Mouse (Mus musculus) thymus, adult 2 months (tissue): ENCODE results near the gene Fam83g.

Source experiments
- CTCF ChIP-seq: fragments of 200-500 bp; IDR thresholded peaks from 2 replicates; pipeline ENCODE4 v1.5.1; 2012; ENCODE audit warnings: mild to moderate bottlenecking, control low read depth, low read length, moderate library complexity, borderline replicate concordance; ENCODE audit not compliant: control insufficient read depth, poor library complexity, insufficient read depth; ENCODE audit errors: extremely low read depth
- POLR2A ChIP-seq: fragments of 200-500 bp; IDR thresholded peaks from 2 replicates; pipeline ENCODE4 v1.6.1; 2012; ENCODE audit warnings: mild to moderate bottlenecking, low read length, control low read depth, moderate library complexity; ENCODE audit not compliant: control insufficient read depth, poor library complexity, insufficient read depth; ENCODE audit errors: extremely low read depth

- TF ChIP-seq POLR2A (no peak), CTCF (no peak)
Observed at GRCm38 (mm10) chr11:61699933-61700332, 16.0 kb downstream of the Fam83g start.
